Mouse (Mus musculus) forebrain, postnatal 0 days (tissue): ENCODE data around the gene Adamts18. TPM values are rescaled to one million over a fixed set of nuclear protein-coding genes. Genes with fewer than 3 reads are reported as not detected.

ENCODE experiments used
- ATAC-seq: fragments of 200-750 bp; cut with Nextera tagmentation; 2 replicates; pipeline ENCODE4 v1.8.0; 2017; ENCODE audit warnings: mild to moderate bottlenecking, moderate library complexity
- DNase-seq: peaks from one replicate; pipeline ENCODE4 v3.0.0-alpha.2; 2015
- H3K27ac ChIP-seq: fragments of 300-500 bp; sonication (generic); 2 replicates; pipeline ENCODE4 v1.5.1; 2014; ENCODE audit warnings: low read depth, mild to moderate bottlenecking, antibody characterized with exemption, low read length, moderate library complexity, mixed read lengths
- H3K27me3 ChIP-seq: fragments of 300-500 bp; sonication (generic); 2 replicates; pipeline ENCODE4 v1.6.1; 2014; ENCODE audit warnings: mild to moderate bottlenecking, low read length, mixed read lengths; ENCODE audit not compliant: insufficient read depth
- H3K36me3 ChIP-seq: fragments of 300-500 bp; sonication (generic); 2 replicates; pipeline ENCODE4 v1.6.1; 2014; ENCODE audit warnings: mild to moderate bottlenecking, moderate library complexity; ENCODE audit not compliant: insufficient read depth
- H3K4me1 ChIP-seq: fragments of 300-500 bp; sonication (generic); 2 replicates; pipeline ENCODE4 v1.6.1; 2014; ENCODE audit warnings: antibody characterized with exemption; ENCODE audit not compliant: insufficient read depth
- H3K4me2 ChIP-seq: fragments of 300-500 bp; sonication (generic); 2 replicates; pipeline ENCODE4 v1.6.1; 2014; ENCODE audit warnings: low read depth, mild to moderate bottlenecking, moderate library complexity
- H3K4me3 ChIP-seq: fragments of 300-500 bp; sonication (generic); 2 replicates; pipeline ENCODE4 v1.5.1; 2014; ENCODE audit warnings: low read depth, low read length, mixed read lengths
- H3K9ac ChIP-seq: fragments of 300-500 bp; sonication (generic); 2 replicates; pipeline ENCODE4 v1.6.1; 2014; ENCODE audit warnings: mild to moderate bottlenecking
- H3K9me3 ChIP-seq: fragments of 300-500 bp; sonication (generic); 2 replicates; pipeline ENCODE4 v1.6.1; 2016; ENCODE audit warnings: low read length
- CTCF ChIP-seq: sonication (generic); IDR thresholded peaks from 2 replicates; pipeline ENCODE4 v1.5.1; 2016; ENCODE audit warnings: antibody characterized with exemption, control low read depth, low read depth
- WGBS: fragments of 180-500 bp; shearing (Covaris S2); extraction: QIAGEN DNeasy Blood & Tissue Kit; methylation state at CpG from one replicate; pipeline ENCODE4 v1.1.7; 2014; 5-methylcytosine and 5-hydroxymethylcytosine counted together
- polyA plus RNA-seq: library from polyadenylated mRNA; unstranded; fragments of >200 nt; fragmentation: Nextera tagmentation; extraction: Ambion mirVana; gene quantifications from 2 replicates; pipeline ENCODE4 v1.2.1, GENCODE M21; 2015
- total RNA-seq: library from RNA; depleted of rRNA; stranded (reverse); fragments of >200 nt; gene quantifications from 2 replicates; pipeline ENCODE4 v1.2.3, GENCODE M21; 2014; rRNA removed

Gene Adamts18
- total and polyA plus RNA-seq, 2 experiments from 2014 or later, result 4.7 to 8.9 TPM

DNA sequence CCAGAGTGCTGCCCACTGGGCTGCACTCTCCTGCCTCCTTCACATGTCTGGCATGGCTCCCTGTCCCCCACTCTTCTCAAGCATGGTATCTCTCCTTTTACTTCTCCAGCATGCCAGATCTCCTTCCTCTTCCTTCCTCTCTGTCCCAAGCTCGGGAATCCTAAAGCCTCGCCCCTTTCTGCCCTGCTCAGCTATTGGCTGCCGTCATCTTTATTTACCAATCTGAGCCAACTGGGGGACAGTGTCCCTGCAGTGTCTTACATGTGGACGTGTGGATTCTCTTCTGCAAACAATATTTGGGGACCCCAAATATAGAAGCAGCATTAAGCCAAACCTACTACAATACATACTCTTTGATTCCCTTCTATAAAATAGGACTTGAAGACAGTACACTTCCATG is 195.4 kb downstream of the Adamts18 start:
- Histone ChIP-seq H3K27ac (no peak overlapping the region), H3K4me3 (no peak overlapping the region), H3K9ac (no peak overlapping the region), H3K9me3 (no peaks in the 10 kb centered on the region), H3K36me3 (no peaks in the 10 kb centered on the region), H3K4me1 (no peaks in the 10 kb centered on the region), H3K27me3 (no peaks in the 10 kb centered on the region), H3K4me2 (no peak overlapping the region)
- 61% methylated on average over 4 of the region's 4 CpGs for WGBS
- ATAC-seq (no peak), DNase-seq (no peak)
- TF ChIP-seq CTCF, result no peak

DNA sequence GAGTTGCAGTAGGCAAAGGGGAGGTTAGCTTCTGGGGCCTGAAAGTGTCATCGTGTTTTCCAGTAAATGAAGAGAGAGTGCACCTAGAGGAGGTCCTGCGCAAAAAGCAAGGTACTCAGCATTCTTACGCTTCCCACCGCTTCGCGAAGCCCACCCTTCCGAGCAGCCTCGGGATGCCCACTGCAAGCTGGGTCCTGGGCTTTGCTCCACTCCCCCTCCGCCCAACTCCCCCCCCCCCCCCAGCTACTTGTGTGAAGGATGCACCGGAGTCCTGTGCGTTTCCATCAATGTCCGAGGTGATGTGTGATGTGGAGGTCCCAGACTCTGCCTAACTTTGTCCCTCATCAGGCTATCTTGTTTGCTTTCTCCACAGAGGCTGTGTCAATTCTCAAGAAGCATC is 196.1 kb downstream of the Adamts18 start:
- Histone ChIP-seq H3K4me2 (no peak overlapping the region), H3K27me3 (no peaks in the 10 kb centered on the region), H3K9me3 (no peaks in the 10 kb centered on the region), H3K27ac (no peak overlapping the region), H3K36me3 (no peaks in the 10 kb centered on the region), H3K4me3 (no peak overlapping the region), H3K4me1 (no peaks in the 10 kb centered on the region), H3K9ac (no peak overlapping the region)
- 85% methylated on average over 11 of the region's 12 CpGs for WGBS
- no peak for DNase-seq
- no peak for ATAC-seq
- no peak for TF ChIP-seq CTCF

Other genes starting within 250 kb of the Adamts18 start
- 20.1 and 23.7 TPM in 2 replicates for gene Mon1b, start 213.2 kb downstream of the Adamts18 start, total RNA-seq
- gene Mon1b, start 213.2 kb downstream of the Adamts18 start, polyA plus RNA-seq, result 9.2 and 10.4 TPM in 2 replicates
- gene Syce1l, start 205.5 kb downstream of the Adamts18 start, total RNA-seq, result 0.77 TPM in 1 of 2 replicates, not detected in the other
- 0.26 TPM in 1 of 2 replicates, not detected in the other for gene Syce1l, start 205.5 kb downstream of the Adamts18 start, polyA plus RNA-seq